Mouse (Mus musculus) thymus, postnatal 14 days (tissue): Measurements from ENCODE around the gene Kpnb1.

Experiments used
- DNase-seq: peaks from one replicate; pipeline ENCODE4 v3.0.0; 2021

The Kpnb1 gene

DNA sequence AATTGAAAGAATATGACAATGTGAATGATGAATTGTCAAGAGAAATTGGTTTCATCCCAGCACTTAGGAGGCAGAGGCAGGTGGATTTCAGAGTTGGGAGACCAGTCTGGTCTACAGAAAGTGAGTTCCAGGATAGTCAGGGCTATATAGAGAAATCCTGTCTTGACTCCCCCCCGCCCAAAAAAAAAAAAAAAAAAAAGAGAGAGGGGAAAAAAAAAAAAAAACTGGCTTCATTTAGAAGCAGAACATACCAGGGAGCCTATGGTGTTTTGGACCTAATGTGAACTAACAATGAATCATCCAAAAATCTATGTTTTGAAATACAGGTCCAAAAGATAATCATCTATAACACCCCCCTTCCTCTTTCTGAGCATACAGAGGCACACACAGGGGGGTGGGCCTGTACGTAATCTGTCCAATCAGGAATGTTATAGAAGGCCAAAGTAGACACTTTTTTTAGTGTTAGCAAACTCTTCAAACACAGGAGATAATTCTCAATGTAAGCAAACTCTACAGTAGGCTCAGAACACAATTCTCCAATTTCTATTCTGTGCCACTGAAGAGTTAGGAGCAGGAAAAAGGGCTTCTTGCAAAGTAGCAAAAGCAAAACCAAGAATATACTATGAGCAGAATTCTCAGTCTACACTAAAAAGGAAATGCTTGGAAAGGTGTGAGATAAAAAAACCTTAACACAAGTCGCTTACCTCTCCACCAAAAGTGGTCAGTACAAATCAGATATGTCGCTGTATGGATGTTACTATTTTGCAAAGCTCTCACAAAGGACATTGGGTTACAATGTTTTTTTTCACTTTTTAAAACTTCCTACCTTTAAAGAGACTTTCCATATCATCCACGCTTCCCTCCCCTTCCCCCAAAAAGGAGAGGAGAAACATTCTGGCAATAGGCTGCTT, 1.7 kb downstream of the Kpnb1 start:
- no peak for DNase-seq

DNA sequence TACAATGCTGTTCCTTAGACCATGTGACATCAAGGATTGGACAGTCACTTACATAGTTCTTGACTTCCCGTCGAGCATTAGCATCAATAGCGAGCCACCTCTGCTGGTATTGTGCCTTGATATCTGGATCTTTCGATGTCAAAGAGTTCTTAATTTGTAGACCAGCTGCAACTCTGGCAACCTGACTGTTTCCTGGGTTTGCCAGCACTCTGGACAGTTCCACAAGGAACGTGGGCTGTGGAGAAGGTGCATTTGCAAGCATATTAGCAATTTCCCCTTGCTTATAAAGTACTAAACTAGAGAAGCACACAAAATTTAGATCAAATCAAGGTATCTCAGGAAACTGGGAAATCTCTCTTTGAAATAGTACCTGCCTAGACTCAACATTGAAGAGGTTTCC, 2.8 kb downstream of the Kpnb1 start:
- no peak for DNase-seq

DNA sequence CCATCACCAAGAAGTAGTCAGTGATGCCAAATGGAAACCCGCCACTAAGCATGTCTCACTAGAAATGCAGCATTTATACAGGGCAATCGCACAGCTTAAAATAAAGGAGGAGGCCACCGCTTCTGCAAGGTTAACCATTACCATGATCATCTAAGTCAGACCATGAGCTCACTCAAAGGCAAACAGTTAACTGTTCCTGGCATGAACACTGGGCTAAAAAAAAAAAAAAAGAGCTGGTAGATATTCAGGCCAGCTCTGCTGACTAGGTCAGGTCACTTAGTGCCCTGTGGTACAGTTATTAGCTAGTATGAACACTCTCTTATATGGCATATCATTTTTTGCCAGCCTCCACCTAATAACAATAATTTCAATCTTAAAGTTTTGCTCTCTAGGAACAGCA, 5.2 kb downstream of the Kpnb1 start:
- DNase-seq, result no peak

DNA sequence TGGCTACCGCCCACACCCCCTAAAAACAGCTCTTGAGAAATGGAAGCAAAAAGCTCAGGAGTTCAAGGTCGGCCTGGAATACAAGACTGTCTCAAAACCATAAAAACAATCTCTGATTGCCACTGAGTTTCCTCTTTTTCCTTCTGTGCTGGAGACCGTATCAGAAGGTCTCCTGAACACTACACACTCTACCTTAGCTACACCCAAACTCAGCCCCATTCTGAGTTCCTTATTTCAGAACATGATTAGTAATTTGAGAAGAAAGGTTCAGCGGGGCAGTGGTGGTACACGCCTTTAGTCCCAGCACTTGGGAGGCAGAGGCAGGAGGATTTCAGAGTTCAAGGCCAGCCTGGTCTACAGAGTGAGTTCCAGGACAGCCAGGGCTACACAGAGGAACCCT, 6.6 kb downstream of the Kpnb1 start:
- DNase-seq, result no peak

DNA sequence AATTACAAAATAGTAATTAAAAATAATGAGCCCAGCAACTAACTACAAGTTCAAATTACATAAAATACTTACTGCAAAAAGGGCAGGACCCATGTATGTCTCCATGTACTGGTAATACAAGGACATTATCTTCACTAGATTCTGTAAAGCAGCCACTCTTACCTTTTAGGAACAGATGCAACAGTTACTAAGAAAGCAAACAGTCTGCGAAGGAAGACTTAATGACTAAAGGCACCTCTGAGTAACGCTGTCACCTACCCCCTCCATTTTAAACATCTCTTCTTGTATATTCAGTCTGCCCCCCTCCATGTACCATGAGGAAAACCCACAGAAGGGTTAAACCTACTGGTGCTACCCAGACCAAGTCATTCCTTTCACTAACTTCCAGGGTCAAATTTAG, 9.5 kb downstream of the Kpnb1 start:
- DNase-seq, result no peak

DNA sequence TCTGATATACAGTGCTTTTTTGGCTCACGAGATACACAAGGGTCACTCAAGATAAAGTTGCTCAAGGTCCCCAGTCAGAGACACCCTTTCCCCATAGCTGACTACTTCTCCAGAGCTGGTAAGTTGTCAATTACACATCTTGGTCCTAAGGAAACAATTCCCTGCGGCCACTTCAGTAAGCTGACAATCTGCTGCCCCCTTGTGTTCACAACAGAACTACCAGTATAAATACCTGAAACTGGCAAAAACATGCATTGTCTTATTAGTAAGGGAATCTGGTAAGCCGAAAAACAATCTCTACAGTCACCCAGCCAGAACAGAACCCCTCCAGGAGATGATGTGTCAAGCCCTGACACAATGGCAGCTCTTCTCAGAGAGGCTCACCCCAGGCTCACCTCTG, 10.8 kb downstream of the Kpnb1 start:
- peak; percentile 50 for DNase-seq

DNA sequence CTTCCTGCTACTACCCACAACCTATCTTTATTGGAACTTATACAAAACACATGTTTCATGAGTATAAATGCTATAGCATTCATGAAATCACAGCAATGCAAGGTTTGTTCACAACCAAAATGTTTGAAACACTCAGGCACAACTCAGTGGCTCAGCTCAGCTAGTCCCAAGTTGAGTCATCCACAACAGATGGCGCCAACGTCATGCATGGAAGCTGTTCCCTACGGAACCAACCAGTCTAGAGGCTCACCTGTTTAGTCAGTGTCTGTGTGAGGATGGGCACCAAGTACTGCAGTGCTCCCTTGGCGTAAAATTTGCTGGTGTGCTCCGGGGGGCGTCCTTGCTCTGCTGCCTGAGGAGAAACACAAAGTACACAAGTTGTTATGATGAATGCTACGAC, 12.2 kb downstream of the Kpnb1 start:
- DNase-seq, result no peak

DNA sequence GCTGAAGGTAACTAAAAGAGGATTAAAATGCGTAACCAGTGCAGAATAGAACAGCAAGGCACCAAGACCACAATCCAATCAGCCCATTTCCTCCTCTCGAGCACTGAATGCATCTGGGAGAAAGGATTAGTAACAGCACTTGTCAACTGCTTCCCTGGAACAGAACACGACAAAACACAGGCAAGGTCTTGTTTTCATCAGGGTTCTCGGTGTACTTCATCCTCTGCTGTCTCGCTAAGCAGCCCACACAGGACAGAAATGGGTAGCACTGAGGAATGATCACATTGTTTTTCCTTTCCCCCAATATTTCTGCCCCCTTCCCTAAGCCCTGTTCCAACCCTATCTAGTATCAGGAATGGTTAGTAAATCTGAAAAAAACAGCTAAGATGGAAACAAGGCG, 27.3 kb downstream of the Kpnb1 start:
- no peak for DNase-seq

DNA sequence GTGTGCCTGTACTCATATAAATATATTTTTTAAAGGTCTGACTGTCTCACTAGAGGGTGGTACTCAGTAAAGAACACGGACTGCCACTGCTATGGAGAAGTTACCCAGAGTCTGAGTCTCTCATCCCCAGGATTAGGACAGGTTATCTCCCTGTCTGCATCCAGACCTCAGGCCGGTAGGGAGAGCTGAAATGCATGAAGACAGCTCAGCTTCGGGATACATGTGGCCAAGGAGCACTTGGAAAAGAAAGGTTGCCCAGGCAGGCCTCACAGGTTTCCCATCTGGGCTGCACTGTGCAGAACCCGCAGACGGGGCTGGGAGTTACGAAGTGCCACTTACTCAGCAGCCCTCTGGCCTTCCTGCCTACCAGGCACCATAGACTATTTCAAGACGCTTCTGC, 30.7 kb downstream of the Kpnb1 start:
- no peak for DNase-seq

DNA sequence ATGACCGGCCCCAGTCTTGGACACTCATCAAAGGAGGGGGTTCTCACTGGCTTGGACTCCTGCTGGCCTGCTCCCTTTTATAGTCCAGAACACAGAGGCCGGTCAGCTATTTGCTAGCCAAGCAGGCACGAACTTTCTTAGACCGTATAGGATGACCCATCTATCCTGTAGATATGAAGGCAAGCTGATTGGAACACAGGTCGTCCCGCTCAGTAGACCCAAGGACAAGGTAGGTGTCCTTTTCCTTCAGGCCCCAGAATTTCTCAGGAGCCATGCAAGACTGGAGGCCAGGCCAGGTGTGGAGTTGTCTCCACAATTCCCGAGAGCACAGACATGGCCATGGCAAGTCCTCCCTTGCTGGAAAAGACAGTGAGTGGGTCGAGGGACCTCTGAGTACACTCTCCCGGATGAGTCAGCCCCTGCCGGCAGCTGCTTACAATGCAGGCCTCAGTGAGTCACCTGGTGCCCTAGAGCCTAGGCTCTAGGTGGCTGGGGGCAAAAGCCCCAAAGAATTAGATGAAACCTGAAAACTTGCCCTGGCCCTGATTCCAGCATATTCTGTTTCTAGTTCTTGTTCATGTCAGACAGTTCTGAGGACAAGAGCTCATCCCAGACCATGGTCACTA, 34.9 kb downstream of the Kpnb1 start:
- DNase-seq, result peak; percentile 43

DNA sequence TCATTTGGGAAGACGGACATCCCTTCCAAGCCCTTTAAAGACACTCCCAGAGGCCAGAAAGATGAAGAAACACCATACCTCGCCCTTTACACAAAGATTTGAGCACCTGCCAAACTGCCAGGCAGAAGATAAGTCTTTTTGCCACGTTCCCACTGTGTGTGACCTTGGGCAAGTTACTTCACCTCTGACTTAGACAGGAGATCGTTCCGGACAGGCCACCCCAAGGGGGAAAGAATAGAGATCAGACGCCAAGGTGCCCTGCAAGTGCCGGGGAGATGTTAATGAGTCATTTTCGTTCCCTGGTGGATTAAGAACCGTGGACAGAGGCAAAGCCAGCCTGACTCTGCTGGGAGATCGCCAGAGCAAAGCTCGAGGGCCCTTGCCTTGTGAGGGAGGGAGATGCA, 35.7 kb downstream of the Kpnb1 start:
- no peak for DNase-seq

DNA sequence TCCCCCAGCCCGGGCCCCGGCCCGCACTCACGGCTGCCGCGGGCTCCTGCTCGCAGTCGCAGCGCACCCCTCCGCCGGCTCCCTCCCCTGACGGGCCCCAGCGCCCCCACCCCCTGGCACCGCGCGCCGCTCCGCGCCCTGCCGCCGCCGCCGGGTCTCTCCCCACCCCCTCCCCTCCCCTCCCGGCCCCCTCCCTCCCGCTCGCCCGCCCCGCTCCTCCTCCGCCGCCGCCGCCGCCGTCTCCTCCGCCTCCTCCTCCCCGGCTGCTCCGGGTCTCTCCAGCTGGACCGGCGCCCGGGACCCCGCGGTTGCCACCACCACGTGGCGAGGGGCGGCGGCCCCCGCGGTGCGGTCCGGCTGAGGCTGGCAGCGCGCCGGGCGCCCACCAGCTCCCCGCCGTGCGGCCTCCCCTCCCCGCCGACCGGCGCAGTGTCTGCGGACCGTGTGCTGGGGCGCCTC, 36.3 kb downstream of the Kpnb1 start, which contains the start of gene Tbkbp1:
Gene Tbkbp1 (minus strand): TSS at position 153 of the 459 bp plus-strand sequence.
- peak; percentile 43 for DNase-seq

DNA sequence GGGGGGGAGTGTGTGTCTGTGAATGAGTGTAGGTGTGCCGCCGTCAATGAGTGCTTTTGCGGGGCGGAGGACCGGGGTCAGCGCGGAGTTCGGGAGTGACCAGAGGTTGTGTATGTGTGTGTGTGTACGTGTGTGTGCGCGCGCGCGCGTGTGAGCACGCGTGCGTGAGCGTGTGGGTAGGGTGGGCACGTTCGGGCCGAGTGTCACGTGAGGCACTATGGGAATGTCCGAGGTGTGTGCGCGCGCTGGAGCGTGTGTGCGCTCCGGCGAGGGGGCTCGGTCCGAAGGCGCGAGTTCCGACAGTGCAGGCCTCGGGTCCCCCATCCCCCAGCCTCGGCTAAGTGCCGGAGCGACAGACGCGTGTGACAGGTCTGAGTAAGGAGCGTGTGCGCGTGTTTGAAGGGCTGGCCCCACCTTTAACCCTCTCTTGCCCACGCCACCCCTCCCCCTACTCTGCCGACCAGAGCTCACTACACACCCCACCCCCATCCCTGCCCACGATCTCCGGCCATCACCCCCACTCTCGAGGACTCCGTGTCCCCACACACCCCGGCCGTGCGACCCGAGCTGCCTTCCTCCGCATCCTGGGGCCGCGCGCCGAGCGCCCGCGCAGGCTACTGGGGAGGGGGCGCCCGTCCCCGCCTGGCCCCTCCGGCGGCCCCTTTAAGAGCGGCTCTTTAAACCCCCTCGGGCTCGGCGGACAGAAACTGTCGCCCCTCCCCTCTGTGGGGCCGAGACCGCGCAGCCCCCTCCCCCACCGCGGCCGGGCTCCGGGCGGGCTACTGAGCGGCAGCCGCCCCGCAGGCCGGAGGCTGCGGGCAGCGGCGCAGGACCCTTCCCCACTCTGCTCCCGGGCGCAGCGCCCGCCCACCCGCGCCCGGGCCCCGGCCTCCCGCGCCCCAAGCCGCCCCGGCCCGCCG, 37.0 kb downstream of the Kpnb1 start:
- DNase-seq, result peak; percentile 30

DNA sequence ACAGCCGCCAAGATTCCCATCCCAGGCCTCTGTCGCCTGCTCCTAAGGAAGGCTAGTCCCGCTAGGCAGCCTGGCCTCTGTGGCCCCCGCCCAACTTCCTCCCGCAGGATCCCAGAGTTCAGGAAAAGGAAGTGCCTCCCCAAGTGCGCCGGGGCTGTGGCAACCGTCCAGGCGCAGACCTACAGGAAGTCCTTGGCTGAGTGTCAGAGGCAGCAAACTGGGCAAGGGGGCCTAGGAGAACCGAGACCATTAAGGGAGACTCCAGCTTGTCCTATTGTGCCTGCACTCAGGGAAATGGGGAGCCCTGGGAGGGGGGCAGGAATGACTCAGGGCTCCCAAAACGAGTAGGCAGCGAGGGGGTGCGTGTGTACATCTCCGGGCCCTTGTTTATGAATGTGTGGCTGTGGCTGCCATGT, 37.7 kb downstream of the Kpnb1 start:
- DNase-seq, result no peak

DNA sequence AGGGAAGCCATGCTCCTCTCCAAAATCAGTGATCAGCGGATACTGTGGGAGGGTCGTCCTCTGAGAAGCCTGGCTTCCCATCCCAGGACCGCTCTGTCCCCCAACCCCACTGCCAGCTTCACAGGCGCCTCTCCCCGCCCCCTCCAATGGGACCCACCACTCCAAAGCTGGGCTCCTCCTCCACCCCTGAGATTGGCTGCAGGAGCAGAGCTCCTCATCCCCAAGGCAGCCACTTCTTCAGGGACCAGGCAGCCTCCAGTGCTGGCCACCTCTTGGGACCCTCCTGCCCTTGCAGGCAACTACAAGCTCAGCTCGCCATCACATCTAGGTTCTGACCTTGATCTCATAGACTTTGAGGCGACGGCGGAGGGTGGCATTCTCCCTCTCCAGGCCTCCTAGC, 38.7 kb downstream of the Kpnb1 start:
- no peak for DNase-seq

DNA sequence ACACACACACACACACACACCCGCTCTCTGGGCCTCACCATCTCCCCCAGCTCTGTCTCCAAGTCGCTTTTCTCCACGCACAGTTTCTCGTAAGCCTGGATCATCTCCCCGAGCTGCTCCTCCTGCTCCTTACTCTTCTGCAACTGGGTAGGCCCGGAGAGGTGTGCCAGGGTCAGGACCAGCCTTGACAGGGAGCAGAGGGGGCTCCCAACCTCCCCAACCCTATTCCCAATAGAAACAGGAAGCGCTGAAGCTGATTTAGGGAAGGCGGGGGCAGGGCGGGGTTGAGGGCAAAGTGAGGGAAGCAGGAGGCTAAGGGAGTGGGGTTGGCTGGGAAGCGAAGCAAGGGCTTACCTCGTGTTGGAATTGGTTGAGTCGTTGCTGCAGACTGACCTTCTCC, 39.1 kb downstream of the Kpnb1 start:
- DNase-seq, result no peak

DNA sequence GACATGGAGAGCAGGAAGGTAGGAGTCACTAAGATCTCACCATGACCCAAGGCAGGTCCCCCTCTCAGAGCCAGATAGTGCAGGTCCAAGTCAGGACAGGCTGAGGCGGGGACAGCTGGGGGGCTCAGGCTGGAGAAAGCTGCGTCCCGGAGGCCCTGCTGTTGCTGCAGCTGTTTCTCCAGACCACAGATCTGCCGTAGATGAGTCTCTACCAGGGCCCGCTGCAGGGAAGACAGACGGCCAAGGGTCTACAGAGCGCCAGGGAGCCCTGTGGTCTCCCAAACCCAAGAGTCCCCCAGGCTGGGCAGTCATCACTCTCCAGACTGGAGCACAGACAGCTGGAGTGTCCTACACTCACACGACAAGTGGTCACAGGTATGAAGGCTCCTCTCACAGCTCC, 40.3 kb downstream of the Kpnb1 start:
- DNase-seq, result no peak

DNA sequence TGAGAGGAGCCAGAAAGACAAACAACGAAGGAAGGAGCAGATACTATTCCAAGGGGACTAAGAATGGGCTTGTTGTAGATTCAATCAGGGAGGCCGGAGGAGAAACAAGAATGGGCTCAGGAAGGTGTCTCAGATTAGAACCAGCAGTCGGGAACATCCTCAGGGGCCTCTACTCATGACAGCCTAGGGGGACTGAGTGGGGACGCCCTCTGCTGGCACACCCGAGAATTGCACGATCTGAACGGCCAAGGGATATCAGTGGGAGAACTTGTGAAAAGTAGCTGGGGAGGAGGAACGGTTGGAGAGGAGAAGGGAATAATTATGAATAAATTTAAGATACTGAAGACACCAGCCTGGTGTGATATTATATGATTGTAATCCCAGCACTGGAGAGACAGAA, 41.0 kb downstream of the Kpnb1 start:
- DNase-seq, result peak; percentile 78

DNA sequence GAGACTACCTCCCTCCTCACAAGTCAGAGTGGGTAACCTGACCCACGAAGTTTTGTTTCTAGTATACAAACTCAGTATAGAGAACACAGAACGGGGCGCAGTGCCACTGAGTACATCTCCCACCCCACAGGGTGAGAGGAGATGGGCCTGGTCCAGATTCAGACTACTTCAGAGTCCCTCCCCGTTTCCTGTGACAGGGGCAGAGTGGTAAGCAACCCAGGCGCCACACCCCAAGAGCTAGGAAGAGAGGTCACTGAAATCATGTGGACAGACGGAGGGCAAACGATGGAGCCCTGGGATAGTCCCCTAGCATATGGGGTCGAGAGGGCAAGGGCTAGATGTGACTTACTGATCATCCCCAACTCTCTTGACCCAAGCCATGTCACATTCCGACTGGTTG, 41.7 kb downstream of the Kpnb1 start:
- DNase-seq, result no peak

DNA sequence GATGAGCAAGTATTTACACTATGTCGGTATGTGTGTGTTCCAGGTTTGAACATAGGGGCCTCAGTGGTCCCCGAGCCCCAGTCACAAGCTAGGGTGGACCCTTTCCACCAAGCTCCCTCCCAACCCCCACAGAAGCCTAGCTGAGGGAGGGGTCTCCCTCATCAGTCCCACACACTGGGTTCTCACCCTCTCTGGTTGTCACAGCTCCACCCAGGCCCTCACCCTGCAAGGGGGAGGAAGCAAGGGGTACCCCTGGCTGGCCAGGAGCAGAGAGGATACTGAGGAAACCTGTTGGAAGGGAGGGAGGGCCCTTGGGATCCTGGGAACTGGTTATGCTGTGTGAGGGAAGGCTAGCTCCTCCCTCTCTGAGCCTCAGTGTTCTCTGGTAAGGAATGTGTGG, 42.4 kb downstream of the Kpnb1 start:
- DNase-seq, result no peak

DNA sequence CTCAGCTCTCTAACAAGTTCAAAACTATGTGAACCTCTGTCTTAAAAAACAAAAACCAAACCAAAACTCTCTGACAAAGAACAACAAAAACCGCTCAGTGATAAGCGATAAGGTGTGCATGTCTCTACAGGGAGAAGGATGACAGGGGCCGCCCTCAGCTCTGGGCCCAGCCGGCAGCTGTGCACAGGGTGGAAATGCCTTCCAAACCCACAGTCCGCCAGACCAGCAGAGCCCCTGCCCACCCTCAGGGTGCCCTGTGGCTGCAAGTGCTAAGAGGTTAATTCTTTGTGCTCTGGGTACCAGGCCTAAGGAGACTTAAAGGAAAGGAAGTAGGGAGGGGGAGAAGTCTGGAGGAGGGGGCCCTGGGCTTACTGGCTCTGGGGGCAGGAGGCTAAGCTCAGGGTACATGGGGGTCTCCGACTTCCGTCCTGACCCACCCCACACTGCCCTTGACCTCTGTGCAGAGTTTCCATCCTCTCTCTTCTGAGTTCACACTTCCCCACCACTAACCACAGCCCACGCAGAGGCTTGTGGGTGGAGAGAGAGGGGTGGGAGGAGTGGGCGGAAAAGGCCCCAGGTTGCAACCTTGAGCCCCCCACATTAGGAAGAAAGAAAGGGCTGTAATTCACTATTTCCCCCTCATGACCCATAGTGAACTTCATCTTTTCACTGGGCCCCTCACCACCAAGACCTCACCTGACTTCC, 44.3 kb downstream of the Kpnb1 start:
- peak; percentile 34 for DNase-seq

DNA sequence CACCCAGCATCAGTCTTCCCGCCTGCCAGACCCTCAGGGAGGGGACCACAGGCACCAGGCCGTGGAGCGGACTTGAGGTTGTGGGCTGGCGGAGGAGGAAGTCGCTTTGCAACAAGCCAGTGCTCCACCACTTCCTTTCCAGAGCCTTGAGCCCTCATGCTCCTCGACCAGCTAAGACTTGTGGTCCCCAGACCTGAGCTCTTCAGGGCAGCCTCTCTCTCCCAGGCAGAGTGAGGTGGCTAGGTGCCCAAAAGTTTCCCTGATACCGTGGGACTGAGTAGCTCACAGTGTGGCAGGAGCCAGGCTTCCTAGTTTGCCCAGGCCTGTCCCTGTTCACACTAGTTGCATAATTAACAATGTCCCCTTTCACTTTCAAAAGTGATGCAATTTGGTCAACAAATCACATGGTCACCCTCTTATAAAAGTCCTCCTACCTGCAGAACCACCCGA, 45.5 kb downstream of the Kpnb1 start:
- peak; percentile 33 for DNase-seq

DNA sequence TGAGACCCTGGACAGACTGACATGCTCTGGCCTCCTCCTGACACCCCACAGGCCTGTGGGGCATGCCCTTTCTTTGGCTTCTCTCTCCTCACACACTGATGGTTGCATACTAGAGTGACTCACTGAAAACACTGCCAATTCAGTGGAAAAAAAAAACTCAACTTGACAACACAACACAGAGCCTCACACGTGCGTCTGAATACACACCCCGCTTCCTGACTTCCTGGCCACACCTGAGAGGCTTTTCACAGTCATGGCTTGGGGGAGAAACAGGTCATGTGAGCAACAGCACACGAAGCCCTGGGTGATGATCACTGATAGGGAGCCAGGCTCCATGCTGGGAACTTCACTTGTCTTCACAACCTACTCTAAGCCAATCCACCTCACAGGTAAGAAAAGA, 46.9 kb downstream of the Kpnb1 start:
- DNase-seq, result peak; percentile 26
